Mouse (Mus musculus) cortical plate, adult 2 months (tissue): Measurements from ENCODE around the gene Arfip1.
A peak's percentile ranks its signal among the peaks of the same experiment; 100 is the strongest.
"Not testable (repeated sequence)": the region's sequence is repeated elsewhere in the genome, so short reads cannot be mapped to it uniquely, and the experiment has no call there.

Experiments used
- CTCF ChIP-seq: fragments of 200-500 bp; IDR thresholded peaks from 2 replicates; pipeline ENCODE4 v1.5.1; 2011; ENCODE audit warnings: mild to moderate bottlenecking, control low read depth, low read length; ENCODE audit not compliant: insufficient read depth; ENCODE audit errors: extremely low read depth
- POLR2A ChIP-seq: fragments of 200-500 bp; IDR thresholded peaks from 2 replicates; pipeline ENCODE4 v1.6.1; 2011; ENCODE audit warnings: mild to moderate bottlenecking, low read length, control low read depth; ENCODE audit not compliant: insufficient read depth; ENCODE audit errors: extremely low read depth

- TF ChIP-seq CTCF, result peak; percentile 72; the same call in 1 of the 2 replicates
- TF ChIP-seq POLR2A, result not testable (repeated sequence)
Measured at GRCm38 (mm10) chr3:84542450-84542849, 40.0 kb downstream of the Arfip1 start.
